In the genomic region with DNA sequence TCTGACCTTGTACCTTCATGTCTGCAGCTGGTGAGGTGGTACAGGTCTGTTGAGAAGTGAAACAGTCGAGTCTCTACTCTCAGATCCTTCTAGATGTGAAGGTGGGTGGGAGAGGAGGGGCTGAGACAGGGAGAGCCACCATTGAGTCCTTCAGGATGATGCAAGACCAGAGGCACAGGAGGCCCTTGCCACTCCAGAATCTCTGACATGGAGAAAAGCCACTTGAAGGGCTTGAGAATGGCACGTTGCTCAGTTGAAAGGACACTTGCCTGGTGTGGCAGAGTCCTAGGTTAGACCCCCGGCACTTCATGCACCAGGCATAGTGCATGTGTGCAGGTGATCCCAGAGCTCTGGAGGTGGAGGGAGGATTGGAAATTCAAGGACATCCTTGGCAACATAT, we compare ENCODE assay signal across 21 mouse cellular contexts. TPM values are rescaled to one million over a fixed set of nuclear protein-coding genes. Genes with fewer than 3 reads are reported as not detected.
"Had no signal": no experiment of that assay in that cellular context is flagged by ENCODE, and none has a peak within 500 bp of the region (broad histone marks: within the 10 kb centered on the region; RNA-seq: fewer than 3 reads in every experiment).

No protein-coding gene starts in this region.

- H3K9ac ChIP-seq: limb, embryonic 15.5 days; liver, embryonic 12.5 days; liver, embryonic 14.5 days; lung, embryonic 15.5 days; midbrain, embryonic 12.5 days; neural tube, embryonic 12.5 days; stomach, embryonic 15.5 days had no signal

- H3K4me1 ChIP-seq: stomach, embryonic 15.5 days had no signal

- DNase-seq: midbrain, embryonic 14.5 days; right cerebral cortex, postnatal 14 days; thymus, adult 18-20 months; thymus, postnatal 25 days; thymus, postnatal 4 days had no signal

- ATAC-seq: liver, embryonic 12.5 days had no signal

- H3K36me3 ChIP-seq: limb, embryonic 15.5 days; liver, embryonic 12.5 days; lung, embryonic 15.5 days; midbrain, embryonic 12.5 days; neural tube, embryonic 12.5 days; stomach, embryonic 15.5 days had no signal

- H3K4me2 ChIP-seq: limb, embryonic 15.5 days; liver, embryonic 12.5 days; lung, embryonic 15.5 days; midbrain, embryonic 12.5 days; neural tube, embryonic 12.5 days; stomach, embryonic 15.5 days had no signal

- H3K4me3 ChIP-seq: limb, embryonic 15.5 days; liver, embryonic 12.5 days; lung, embryonic 15.5 days; megakaryocyte, embryonic 14.5 days; midbrain, embryonic 12.5 days; neural tube, embryonic 12.5 days; stomach, embryonic 15.5 days had no signal

- H3K9me3 ChIP-seq: limb, embryonic 15.5 days; liver, embryonic 12.5 days; lung, embryonic 15.5 days; midbrain, embryonic 12.5 days; neural tube, embryonic 12.5 days; stomach, embryonic 15.5 days had no signal

- H3K27me3 ChIP-seq: limb, embryonic 15.5 days; lung, embryonic 15.5 days; megakaryocyte, embryonic 14.5 days; midbrain, embryonic 12.5 days; neural tube, embryonic 12.5 days; stomach, embryonic 15.5 days had no signal

- H3K27ac ChIP-seq: limb, embryonic 15.5 days; liver, embryonic 12.5 days; liver, embryonic 14.5 days; lung, embryonic 15.5 days; macrophage; midbrain, embryonic 12.5 days; neural tube, embryonic 12.5 days; stomach, embryonic 15.5 days had no signal

RNA-seq across cellular contexts. Expression of a gene that starts 35.3 kb away (rescaled TPM):
- polyA plus RNA-seq: limb, embryonic 15.5 days; liver, adult 2 months; liver, embryonic 12.5 days; liver, embryonic 14.5 days; liver, embryonic 16.5 days; lung, embryonic 15.5 days; macrophage; midbrain, embryonic 12.5 days; midbrain, embryonic 14.5 days; midbrain, postnatal 0 days; neural tube, embryonic 12.5 days; neural tube, embryonic 14.5 days; spleen, adult 2 months; stomach, embryonic 15.5 days; thymus, postnatal 0 days; urinary bladder, adult 2 months had no signal
